Mouse (Mus musculus) layer of hippocampus, adult 11-12 months (tissue): ENCODE data around the gene Fuom.
"Not testable (repeated sequence)": the region's sequence is repeated elsewhere in the genome, so short reads cannot be mapped to it uniquely, and the experiment has no call there.

Experiments used
- DNase-seq: peaks from one replicate; pipeline ENCODE4 v3.0.0; 2022; ENCODE audit warnings: low spot score

The Fuom gene

DNA sequence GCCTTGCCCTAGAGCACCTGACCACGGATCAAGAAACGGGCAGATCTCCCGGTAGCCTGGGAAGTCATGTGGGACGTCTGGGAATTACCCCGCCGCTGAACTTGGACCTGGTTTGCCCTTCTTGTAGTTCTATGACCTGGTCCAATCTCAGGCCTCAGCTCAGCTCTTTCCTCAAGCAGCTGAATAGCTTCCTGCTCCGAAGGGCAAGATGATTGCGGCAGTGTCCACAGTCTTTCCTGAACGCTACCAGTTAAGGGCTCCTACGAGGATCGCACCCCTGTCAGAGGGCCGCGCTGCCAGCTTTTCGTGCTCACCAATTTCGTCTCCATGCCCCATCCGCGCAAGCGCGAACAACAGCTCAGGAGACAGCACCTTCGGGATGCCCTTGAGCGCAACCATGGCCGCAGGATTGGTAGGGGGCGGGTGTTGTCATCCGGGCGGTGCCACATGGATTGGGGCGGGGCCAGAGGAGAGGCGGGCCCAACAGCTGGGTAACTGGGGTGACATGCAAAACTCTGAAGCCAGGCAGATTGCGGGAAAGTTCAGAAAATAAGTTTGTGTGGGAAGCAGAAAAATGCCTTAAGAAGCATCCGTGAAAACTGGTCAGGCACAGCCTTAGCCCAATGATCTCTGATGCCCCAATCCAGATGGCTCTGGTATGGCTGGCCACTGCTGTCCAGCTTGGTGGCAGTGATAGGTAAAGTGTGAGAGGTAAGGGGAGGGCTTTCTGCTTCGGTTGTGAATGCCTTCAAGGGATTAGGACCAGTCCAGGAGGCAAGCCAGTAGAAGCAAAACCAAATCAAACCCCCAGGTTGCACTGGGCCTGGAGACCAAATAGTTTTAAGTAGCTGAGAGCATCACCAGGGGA is at the start of gene Fuom:
TSS of gene Fuom (minus strand) at position 449 of the 868 bp plus-strand sequence.
- peak; percentile 84 for DNase-seq

DNA sequence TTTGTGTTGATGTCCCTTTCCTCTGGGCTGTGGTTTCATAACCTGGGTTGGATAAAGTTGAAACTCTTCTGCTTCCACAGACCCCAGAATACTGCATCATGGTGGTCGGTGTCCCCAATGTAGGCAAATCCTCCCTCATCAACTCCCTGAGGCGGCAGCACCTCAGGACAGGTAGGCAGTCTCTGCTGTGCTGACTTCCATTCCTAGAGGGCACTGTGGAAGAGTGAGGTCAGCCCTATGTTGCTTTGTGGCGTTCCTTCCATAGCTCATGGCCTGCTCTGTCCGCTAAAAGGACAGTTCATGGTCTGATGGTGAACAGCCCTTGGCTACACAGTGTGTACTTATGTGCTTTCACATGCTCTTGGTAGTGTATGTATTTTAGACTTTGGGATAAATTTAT is 42.3 kb upstream of the Fuom start:
- no peak for DNase-seq

DNA sequence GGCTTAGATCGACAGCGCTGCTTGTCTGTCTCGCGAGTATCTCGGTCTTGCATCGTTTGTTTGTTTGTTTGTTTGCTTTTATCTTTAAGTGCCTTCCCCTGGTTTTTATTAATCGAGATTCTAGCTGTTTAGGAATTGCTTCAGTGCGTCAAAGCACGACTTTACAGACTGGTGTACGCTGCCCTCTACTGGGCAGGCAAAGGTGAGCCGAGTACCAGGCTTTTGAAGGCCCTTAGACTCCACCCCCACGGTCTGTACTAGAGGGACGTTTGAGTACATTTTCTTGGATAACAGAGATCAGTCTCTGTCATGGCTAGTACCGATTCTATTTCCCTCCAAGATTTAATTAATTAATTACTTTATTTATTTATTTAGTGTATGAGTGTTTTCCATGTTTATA is 39.1 kb upstream of the Fuom start:
- peak; percentile 72 for DNase-seq

DNA sequence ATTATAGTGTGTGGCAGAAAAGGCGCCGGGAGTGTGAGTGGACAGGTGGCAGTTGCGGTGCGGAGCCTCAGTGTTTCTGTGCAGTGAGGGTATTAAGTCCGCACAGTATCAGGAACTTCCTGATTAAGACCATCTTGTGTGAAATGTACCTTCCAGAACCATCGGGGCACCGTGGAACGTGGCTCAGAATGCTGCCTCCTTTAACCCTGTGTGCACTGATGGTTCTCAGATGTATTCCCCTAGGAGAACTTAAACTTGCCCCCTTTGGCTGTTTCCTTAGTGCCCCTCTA is 35.7 kb upstream of the Fuom start:
- DNase-seq: no peak

DNA sequence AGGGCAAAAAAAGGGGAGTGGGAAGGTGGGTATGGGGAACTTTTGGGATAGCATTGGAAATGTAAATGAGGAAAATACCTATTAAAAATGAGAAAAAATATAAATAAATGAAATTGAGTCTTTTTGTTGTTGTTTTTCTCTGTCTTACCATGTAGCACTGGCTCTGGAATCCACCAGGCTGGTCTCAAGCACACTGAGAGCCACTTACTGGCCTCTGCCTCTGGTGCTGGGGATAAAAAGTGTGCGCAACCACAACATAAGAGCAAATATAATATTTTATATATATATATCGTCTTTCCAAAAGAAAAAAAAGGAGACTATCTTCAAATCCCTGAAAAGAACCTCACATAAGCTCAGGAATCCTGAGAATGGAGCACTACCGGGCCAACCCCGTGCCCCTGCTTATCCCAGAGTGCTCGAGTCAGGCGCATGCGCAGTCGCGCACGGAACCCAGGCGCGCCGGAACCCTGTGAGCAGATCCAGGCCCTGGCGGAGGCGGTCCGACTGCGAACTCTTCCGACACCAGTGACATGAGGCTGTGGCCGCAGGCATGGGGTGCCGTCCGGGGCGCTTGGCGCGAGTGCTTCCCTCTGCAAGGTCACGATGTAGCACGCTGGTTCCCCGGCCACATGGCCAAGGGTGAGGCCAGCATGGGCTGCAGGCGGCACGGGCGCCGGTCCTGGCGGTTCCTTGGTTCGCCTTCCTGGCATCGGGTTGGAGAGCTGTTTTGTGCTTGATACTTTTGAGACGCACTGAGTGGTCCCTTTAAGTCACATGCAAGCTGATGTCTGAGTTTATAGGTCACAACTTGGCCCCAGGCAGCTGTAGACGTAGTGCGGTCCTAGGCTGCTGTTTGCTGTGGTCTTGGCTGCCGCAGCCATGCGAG is 35.1 kb upstream of the Fuom start, which contains the start of gene Mtg1:
TSS of gene Mtg1 (plus strand) at position 430 of the 886 bp plus-strand sequence.
- peak; percentile 98 for DNase-seq

DNA sequence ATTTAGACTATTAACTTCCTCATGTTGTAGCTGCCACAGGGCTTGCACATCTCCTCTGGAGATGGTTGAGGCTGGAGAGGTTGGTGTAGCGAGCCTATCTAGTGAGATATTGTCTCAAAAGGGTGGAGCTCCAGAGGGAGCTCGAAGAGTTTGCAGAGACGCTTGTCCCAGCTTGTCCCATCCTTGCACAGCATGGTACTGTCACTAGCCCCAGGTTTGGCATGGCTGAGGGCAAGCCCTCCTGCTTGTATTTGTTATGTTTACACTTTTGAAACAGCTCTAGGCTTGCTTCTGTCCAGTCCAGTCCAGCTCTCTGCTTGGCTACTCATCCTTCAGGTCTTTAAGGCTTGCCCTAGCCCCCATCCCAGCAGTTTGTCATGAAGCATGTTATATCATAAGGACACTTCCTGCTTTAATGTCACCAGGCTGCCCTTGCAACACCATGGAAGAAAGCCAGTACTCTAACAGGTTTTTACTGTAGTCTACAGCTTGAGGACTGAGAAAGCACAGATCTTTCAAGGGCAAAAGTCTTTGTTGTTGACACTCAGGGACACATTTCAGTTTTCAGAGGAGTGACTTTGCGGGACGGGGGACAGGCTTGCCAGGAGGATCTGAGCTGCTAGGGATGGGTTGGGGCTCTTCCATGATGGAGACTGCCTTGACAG is 33.0 kb upstream of the Fuom start:
- DNase-seq: no peak

DNA sequence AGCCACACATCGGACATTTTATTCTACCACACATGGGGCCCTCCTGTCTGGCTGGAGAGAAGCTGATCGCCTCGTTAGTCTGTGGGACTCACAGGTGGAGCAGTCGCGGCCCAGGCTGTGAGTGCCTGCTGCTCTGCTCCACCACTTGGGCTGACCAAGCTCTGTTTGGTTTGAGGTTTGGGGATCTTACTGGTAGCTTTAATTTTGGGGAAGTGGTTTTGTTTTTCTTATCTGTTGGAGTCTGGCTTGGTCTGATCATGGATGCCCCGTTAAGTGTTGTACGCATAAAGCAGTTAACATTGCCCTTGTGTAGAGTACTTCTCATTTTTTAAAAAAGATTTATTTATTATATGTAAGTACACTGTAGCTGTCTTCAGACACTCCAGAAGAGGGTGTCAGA is 31.8 kb upstream of the Fuom start:
- DNase-seq: not testable (repeated sequence)

DNA sequence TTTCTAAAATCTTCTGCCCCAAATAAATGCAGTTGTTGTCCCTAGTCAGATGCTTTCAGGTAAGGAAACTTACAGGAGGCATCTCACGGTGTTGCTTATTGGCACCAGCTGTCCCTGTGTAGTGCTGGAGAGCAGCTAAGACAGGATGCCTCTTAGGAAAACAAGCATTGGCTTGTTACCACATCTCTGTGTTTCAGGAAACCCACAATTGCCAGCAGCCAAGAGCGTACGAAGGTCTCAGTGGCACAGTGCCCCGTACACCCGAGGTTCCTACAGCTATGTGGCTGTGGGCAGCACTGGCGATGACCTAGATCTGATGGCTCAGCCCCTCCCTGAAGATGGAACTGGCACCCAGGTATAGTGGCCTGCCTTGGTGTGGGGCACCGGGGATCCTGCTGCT is 29.9 kb upstream of the Fuom start:
- not testable (repeated sequence) for DNase-seq

DNA sequence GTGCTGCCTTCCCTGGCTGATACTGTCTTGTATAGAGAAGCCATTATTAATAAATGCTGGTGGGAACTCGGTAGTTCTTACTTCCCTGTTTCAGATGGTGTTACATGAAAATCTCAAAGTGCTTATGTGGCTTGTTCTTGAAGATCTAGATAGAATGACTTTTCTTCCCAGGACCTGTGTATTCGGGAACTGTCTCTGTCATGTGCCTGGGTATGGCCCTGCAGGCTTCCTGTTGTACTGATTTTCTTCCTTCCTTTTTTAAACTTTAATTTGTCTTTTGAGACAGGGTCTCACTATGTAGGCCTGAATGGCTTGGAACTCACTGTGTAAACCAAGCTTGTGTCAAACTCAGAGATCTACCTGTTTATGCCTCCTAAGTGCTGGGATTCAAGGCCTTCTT is 25.7 kb upstream of the Fuom start:
- no peak for DNase-seq

DNA sequence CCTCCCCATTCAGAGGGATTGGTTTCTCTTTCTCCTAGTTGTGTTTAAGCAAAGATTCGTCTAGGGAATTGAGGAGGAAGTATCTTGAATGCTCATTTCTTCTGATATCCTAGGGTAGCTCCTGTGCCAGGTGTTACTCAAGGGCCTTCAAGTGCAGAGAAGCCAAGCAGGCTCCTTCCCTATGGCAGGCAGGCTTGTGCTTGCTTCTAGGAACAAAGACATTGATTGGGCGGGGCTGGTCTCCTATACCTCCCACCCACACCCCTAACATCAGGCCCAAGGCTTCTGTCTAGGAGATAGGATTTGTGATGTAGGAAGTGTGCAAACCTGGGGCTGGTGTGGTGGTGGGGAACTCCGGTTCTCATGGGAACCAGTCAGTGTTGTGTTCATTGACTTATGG is 24.7 kb upstream of the Fuom start:
- DNase-seq: no peak

DNA sequence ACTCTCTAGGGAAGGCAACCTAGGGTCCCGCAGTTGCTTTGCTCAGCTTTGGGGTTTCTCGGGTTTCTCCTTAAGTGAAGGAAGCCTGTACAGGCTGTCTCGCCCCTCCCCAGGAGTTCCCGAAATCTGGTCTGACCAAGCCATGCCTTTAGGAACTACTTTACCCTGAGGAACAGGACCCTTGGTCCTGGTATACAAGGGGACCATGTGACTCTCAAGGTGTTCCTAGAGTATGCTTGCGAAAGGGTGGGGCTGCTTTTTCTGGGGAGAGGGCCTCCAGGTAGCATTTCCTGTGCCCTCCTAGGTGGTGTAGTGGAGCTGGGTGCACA is 23.7 kb upstream of the Fuom start:
- no peak for DNase-seq

DNA sequence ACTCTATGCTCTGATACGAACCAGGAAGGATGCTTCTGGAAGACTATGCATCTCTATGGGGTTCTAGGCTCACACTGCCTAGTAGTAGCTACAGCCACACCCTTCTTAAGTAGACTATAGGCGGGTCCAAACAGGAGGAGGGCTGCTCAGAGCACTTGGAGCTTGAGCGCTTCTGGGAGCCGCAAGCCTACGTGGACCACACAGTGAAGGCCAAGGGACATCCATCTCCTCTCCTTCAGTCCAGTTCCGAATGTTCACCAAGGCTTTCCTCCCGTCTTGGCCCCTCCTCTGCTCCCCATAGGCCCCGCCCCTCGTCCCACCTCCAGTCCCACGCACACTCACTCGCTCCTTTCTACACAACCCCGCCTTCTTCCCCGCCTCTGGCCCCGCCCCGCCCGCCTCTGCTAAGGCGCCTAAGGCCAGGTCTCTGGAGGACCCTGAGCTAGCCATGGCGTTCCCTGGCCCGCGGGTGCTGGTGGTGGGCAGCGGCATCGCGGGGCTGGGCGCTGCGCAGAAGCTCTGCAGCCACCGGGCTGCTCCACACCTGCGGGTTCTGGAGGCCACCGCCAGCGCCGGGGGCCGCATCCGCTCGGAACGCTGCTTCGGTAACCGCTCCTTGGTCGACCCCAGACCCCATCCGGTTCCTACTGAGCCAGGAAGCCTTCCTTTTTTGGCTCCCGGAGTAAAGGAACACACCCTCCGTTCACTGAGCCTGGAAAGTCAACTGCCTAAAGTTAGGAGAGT is 23.2 kb upstream of the Fuom start:
- peak; percentile 88 for DNase-seq

DNA sequence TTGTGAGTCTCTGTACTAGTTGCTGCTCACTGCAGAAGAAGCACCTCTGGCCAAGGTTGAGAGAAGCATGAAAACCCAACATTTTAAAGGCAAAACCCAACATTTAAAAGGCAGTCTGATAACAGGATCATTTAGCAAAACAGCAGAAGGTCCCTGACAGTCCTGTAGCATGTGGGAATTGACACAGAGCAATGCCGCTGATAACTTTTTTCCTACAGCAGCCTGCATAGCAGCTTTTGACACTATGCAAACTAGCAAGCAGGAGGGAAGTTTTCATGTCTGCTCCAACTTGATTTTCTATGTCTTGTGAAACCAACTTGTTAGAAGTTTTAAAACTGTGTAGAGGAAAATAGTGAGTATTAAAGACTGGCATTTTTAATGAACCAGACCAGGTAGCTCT is 22.1 kb upstream of the Fuom start:
- DNase-seq: no peak

DNA sequence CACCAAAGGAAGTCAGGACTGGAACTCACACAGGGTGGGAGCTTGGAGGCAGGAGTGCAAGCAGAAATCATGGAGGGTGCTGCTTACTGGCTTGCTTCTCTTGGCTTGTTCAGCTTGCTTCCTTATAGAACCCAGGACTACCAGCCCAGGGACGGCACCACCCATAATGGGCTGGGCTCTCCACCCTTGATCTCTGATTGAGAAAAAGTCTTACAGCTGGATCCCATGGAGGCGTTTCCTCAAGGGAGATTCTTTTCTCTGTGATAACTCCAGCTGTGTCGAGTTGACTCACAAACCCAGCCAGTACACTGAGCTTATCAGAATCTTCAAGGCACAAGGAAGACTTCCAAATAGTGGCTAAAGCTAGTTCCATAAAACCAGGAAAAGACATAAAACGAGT is 20.5 kb upstream of the Fuom start:
- no peak for DNase-seq

DNA sequence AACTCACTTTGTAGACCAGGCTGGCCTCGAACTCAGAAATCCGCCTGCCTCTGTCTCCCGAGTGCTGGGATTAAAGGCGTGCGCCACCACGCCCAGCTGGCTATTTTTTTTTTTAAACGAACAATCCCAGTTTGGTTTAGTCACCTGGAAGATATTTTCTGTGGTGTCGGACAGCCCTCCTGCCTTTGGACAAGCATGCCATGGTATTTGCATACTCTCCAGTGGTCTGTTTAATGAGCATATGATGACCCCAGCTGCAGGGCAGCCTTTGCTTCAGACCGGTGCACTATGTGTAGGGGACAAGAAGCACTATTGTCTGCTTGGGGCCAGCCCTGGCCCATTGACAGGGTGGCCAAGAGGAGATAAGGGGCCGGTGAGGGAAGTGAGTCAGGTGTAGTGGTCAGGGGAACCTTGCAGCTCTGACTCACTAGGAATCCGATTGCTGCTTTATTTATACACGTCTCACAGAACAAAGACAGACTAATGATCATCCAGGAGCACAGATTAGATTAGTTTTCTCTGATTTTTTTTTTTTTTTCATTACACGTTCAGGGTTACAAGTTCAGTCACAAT is 19.2 kb upstream of the Fuom start:
- DNase-seq: no peak

DNA sequence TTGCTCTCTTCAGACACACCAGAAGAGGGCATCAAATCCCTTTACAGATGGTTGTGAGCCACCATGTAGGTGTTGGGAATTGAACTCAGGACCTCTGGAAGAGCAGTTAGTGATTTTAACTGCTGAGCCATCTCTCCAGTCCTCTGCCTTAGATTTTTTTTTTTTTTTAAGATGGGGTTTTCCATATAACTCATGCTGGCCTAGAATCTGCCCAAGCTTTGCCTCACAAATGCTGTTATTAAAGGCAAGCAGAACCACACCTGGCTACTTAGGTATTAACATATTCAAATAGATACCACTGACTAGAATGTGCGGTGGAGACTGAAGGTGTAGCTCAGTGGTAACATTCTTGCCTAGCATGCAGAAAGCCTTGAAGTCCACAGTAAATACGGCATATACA is 18.2 kb upstream of the Fuom start:
- DNase-seq: no peak

DNA sequence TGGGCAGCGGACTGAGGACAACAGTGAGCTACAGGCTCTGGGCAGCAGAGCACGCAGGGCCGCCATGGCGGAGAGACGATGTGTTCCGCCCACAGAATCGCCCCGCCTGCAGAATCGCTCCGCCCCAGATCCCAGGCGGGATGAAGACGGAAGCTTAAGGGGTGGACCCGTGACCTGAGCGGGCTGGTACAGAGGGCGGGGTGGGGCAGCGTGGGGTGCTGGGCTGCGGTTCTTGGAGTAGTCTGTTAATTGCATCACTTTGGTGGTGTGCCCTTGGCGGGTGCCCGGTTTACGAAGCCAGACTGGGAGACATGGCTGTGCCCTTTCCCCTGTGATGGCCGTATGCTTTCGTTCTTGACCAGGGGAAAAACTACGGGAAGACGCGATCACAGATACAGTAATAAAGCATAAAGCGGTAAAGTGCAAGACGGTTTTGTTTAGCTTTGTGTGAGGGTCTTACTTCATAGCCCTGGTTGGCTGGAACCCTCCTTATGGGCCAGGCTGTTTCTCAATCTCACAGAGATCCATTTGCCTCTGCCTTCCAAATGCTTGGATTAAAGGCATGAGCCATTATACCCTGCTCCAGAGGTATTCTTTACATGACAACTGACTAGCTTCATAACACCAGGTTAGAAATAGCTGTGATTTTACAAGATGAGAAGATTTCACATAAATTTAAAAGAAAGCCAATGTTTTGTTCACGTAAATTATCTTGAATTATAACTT is 14.3 kb upstream of the Fuom start, which contains the start of gene Echs1:
TSS of gene Echs1 (minus strand) at position 148 of the 726 bp plus-strand sequence.
- DNase-seq: peak; percentile 91

DNA sequence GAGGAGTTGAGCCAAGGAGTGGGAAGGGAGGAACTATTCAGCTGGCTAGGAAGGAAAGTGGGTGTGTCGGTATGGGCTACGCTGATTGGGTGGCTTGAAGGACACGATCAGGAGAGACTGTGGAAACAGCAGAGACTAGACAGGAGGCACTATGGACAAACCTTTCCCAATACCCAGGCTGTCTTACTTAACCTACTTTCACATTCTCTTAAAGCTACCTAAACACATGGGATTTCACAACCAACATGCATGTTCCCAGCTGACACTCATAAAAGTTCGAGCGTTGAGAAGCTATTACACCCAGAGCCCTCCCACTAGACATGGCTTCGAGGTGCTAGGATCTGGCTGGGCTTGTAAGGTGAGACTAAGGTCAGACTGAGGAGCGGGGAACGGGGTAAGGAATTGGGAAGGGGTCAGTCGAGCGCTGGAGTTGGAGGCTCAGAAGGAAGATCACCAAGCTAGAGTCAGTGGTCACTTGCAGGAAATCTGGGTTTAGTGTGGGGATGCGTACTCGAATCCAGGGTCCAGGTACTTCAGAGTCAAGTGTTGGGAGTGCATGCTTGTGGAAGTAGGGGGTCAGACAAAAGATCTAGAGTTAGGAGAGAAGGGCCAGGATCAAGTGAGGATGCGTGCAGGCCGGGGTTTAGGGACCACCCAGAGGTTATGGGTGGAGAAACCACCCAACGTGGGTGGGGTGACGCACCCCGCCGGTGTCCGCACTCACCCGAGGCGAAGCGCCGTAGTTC is 13.5 kb upstream of the Fuom start, which contains the start of gene Paox:
TSS of gene Paox (plus strand) at position 217 of the 746 bp plus-strand sequence.
- peak; percentile 73 for DNase-seq

DNA sequence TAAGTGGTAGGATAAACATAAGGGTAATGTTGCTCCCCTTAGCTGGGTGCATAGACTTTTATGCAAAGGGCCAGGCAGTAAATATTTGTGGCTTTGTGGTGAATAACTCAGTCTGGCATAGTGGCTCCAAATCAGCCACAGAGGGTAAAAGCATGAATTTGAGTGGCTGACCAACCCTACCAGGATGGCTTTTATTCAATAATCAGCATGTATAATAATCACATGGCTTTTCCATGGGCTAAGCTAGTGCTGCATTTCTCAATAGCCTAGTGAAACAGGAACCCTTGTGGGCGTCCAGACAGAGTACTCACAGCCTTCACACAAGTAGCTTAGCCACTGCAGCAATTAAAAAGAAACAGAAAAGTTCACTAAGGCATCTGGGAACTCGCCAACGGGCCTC is 9.7 kb upstream of the Fuom start:
- no peak for DNase-seq

DNA sequence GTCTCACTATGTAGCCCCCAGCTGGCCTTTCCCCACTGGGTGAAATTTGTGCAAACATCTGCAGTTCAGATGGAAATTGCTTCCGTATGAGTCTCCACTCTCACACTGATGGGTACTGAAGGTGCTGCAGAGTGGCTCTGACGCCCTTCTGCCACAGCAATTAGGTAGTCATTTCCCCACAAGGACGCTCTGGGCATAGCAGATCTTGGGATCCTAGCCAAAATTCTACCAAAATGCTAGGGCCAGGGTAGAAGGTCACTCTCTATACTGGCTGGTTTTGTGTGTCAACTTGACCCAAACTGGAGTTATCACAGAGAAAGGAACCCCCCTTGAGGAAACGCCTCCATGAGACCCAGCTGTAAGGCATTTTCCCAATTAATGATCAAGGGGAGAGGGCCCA is 1.8 kb upstream of the Fuom start:
- DNase-seq: no peak
